Mouse (Mus musculus) WW6 (cell line): ENCODE measurements around the gene Fam206a.

ENCODE experiments used
- DNase-seq: peaks from one replicate; pipeline ENCODE4 v3.0.0-alpha.2; 2013; ENCODE audit warnings: low read depth, low spot score

Gene Fam206a

DNA sequence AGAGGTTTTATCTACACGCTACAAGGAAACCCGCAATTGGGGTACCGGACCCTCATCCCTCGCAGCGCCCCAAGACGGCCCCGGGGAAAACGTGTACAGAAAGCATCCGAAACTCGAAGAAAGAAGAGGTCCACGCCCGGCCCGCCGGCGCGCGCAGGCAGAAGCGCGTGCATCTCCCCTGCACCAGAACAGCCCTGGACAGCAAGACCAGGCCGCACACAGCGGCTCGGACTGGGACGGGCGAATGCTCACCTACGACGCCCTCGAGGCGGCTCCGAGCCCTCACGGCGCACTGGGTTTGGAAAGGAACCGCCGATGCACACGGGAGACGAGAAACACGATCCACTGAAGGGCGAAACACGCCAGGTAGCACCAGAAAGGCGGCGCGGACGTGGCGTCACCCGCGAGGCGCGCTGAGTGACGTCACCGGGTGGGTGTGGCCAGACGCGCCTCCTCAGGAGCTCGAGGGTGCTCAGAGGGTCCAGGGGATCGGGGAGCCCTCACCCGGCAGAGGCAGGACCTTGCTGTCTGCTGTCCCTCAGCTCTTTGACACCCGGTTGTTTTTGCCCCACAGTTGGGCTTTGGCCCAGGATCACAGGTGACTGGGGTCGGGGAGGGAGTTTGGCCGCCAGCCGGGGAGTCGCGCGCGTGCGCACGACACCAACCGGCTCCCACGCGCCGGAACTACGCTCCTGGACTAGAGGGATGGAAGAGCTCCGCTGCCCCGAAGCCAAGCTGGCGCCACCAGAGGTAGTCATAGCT, at the start of gene Fam206a, which contains the start of gene Elp1:
Gene Fam206a (plus strand): TSS at position 439 of the 762 bp plus-strand sequence.
Gene Elp1 (minus strand): TSS at position 425 of the 762 bp plus-strand sequence.
- DNase-seq, result peak; percentile 89

DNA sequence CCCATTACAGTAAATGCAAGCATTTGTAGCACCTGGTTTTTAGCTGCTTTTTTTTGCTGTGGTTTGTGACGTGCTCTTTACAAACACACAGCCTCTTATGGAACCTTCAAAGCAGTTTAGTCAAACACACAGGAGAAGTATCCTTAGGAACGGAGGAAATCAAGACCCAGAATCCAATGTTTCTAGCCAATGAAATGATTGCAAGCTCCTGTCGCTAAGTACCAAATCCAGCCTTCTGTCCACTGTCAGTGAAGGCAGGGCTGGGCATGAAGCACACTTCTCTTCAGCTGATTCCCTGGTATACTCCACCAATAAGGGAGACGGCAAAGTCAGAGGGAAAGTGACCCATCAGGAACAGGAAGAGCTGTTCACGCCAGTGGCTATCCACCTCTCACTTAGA, 46.1 kb upstream of the Fam206a start:
- no peak for DNase-seq

DNA sequence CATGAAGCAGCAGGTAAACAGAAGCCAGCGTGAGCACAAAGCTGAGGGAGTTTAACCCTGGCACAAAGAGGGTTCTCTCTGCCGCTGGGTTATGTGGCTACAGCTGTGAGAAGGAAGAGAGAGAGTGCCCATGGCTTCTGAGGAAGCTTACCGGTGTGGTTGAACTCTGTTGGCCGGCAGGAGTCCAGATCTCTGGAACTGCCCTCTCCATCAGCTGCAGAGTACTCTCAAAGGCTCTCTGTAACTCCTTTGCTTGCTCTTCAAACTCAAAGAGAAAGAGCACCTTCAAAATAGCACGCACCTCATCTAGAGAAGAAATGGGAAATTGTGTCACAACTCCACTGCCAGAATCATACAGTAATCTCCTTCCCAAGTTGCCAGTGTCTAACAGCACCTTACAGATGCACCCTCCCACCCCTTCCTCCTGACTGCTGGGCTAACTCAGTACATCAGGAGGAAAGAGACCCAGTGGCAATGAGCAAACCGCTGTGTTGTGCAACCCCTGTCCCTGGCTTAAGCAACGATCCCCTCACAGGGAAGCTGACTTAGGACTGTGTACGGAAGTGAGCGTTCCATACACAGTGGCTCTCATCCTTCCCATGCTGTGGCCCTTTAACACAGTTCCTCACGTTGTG, 45.1 kb upstream of the Fam206a start:
- DNase-seq, result no peak

DNA sequence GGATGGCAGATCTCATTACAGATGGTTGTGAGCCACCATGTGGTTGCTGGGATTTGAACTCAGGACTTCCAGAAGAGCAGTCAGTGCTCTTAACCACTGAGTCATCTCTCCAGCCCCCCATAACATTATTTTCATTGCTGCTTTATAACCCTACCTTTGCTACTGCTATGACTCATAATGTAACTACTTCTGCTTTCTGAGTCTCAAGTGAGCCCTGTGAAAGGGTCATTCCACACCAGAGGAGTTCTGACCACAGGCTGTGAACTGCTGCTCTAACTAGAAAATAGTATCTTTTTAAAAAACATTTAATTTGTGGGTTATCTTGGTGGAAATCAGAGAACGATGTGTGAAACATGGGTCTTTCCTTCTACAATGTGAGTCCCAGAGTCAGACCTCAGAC, 44.5 kb upstream of the Fam206a start:
- DNase-seq, result no peak

DNA sequence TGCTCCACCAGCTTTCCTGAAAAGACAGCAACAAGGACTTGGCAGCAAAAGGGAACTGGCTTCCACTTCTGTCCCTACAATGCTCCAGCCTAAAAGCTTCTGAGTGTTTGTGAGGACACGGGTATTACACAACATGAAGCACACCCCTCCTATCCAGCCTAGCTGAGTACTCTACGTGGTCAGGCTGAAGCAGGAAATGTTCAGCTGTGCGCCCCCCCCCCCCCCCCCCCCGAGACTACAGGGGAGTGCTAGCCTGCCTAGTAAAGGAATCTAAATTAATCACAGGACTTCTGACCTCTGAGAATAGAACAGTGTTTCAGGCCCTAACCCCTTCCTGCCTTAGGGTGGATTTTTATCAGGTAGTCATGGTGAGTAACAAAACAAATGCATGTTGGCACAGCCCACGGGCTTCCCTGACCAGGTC, 34.3 kb upstream of the Fam206a start:
- DNase-seq, result no peak

DNA sequence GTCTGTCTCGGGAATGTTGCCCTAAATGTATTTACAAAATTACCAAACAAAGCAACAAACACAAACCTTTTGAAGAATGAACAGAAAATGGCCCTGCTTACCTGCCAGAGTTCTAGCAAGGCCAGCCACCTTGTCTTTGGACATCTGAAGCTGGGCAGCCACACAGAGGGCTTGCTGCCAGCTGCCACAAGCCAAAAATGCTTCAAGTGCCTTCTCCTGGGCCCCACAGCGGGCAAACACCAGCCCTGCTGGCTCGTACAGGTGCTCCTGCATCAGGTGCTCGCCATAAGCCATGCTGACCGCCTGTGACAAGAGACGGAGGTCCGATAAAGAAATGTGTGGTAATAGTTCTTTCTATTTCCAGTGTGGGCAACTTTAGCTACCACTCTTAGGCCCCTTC, 33.2 kb upstream of the Fam206a start:
- DNase-seq, result no peak

DNA sequence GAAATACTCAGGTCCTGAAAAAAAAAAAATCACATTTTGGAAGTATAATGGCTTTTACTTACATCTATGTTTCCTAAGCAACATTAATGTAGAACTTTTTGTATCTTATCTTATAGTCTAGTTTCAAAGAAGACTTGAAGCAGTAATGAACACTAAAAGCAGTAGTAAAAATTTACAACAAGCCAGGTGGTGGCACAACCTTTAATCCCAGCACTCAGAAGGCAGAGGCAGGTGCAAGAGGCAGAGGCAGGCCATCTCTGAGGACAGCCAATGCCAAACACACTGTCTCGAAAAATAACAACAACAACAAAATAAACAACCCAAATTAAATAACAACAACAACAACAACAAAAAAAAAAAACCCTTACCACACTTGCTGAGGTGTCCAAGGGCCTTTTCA, 31.1 kb upstream of the Fam206a start:
- DNase-seq, result no peak

DNA sequence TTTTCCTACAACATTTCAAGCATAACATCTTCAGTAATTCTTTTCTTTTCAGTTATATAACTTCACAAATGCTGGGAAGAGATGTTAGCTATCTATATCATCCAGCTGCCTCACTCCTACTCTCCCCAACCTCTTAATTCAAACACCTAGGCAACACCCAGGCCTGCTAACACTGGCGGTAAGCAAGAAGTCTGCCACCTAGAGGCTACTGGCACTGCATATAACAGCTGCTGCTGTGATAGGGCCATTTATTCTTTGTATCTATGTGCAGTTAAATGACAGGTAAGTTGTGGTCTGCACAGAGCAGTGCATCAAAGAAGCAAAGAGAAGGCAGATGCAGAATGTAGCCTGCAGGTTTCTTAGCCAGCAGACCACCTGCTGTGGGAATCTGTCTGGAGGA, 10.8 kb upstream of the Fam206a start:
- DNase-seq, result no peak

DNA sequence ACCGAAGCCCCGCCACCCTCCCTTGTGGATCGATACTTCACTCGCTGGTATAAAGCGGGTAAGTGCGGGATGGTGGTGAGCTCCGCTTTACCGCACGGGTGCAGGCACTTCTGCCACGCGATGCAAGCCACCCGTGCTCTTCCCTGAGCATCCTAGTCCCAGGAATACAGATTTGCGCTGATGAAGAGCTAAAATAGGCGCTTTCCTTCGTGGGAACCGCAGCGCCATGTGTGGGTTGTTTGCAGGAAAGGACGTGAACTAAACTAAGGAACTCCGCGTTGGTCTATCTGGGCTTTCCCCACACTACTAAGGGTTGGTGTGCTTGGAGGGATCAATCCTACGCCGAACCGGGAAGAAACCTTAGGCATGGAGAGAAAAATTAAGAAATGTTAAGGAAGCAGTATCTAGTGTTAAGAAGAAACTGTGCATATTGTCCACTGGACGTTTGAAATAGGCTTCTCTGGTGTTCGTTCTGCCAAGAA, 565 bp downstream of the Fam206a start:
- no peak for DNase-seq

DNA sequence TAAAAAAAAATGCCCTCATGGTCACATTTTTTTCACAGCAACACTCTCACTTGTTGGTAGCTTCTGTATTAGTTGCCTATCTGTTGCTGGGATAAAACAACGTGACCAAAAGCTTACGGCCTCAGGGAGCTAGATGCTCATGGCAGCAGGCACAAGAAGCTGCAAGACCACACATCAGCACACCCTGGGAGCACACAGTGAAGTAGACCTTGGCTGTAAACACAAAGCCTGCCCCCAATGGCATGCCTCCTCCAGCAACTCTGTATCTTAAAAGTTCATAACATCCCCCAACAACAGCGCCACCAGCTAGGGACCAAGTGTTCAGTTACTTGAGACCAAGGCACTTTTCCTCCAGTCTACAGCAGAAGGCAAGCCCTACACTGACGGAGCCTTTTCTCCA, 6.9 kb downstream of the Fam206a start:
- DNase-seq, result no peak

DNA sequence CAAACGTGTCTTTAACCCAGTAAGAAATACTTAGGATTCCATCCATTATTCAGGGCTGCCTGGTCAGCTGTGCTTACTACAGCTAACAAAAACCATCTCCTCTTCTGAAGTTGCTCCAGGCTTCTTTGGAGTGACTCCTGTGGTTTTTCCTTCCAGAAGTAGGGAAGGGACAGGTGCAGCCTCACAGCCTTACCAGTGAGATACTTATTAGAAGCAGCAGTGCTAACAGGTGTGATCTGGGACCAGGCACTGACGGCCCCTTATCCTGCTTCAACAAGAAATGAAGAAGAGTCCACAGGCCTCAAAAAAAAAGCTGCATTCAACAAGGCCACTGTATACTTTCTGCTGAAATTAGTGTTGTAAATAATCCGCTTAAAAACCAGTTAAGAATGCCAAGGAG, 9.5 kb downstream of the Fam206a start:
- no peak for DNase-seq

DNA sequence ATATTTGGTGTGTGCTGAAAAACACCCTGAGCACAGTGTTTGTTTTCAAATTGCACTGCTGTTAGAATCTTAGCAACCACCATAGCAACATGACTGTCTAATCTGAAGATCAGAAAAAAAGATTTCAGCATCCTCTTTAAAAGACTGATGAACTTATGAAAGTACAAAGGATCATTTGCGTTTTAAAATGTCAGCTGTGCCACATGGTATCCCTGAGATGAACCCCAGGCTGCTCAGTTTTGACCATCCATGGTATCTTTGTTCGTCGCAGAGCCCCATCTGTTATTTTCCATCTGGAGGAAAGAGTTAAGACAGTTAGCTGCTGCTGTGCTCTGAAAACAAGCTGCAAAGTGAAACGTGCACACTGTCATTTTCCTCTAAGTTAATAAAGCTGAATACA, 10.0 kb downstream of the Fam206a start:
- DNase-seq, result no peak

DNA sequence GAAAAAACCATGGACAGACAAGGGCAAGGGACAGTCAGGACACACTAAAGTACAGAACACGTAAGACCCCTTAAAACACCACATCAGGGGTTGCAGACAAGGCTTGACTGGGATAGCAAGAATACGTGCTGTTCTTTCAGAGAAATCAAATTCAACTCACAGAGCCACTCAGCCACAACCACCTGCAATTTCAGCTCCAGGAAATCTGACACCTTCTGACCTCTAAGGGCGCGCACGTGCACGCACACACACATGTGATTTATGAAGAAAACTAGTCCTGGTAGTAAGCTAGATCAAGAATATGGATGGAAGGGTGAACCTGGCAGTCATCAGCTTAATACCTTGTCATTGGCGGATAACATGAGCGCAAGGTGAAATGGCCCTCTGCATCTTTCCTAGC, 13.0 kb downstream of the Fam206a start:
- no peak for DNase-seq

DNA sequence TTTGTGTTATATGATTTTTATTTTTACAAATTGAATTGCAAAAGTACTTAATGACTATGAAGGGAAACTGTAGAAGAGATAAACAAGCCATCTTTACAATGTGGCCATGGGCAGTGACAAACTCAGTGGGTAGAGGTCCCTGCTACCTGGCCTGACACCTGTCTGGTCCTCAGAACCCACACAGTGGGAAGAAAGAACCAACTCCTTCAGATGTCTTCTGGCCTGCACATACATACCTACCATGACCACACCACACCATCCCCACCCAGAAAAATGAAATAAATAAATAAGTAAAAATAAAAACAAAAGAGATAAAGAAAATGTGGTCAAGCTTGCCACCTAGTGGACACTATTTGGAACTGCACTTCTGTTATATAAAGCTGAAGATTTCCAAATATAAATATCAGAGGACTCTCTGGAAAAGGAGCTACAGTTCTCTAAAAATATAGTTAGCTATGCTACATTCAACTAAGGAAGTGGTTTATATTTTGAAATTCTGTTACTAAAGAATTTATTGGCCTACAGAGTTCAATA, 17.9 kb downstream of the Fam206a start:
- DNase-seq, result no peak

DNA sequence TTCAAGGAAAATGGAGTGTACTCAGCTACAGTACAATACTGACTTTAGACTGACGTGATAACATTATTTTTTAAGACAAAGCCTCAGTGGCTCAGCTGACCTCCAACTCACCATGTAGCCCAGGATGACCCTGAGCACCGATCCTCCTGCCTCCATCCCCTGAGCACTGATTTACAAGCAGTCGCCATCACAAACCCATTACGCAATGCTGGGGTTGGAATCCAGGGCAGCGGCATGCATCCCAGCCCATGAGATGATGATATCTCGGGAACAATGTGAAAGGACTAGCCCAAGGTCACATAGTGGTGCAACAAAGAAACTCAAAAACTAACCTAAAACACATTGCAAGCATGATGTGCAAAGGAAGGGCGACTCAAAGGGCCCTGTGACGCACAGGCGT, 22.1 kb downstream of the Fam206a start:
- DNase-seq, result no peak

DNA sequence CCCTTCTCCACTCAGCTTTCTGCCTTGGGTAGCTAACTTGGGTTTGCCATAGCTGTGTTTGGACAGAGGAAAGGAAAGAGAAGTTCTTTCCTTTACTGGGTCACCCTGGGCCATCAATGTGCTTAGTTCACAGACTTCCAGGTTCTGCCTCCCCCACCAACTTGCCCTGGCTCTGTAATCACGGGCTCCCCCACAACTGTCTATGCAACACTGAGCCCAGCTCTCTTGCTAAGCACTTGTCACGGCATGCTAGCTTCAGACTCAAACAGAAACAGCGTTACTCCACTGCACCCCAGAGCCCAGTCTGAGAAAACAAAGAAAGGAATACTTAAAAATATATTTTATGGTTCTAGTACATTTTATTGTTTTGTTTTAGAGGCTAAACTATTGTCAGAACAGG, 26.8 kb downstream of the Fam206a start:
- DNase-seq, result no peak

DNA sequence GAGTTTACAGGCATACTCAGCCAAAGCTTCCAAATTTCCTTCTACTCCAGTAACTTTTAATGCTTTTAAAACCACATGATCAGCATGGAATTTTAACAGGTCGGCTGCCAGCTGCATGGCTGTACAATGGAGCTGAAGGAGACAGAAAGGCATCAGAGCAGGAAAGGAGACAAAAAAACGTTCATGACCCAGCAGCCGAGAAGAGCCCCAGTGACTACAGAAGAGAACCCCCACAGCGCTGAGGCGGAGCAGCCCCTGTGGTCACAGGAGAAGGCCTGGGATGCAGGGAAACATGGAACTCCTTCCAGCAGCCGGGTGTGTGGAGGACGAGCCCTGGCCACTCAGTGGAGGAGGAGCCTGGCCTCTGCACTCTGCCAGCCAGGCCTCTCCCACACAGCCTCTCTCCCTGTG, 27.4 kb downstream of the Fam206a start:
- no peak for DNase-seq

DNA sequence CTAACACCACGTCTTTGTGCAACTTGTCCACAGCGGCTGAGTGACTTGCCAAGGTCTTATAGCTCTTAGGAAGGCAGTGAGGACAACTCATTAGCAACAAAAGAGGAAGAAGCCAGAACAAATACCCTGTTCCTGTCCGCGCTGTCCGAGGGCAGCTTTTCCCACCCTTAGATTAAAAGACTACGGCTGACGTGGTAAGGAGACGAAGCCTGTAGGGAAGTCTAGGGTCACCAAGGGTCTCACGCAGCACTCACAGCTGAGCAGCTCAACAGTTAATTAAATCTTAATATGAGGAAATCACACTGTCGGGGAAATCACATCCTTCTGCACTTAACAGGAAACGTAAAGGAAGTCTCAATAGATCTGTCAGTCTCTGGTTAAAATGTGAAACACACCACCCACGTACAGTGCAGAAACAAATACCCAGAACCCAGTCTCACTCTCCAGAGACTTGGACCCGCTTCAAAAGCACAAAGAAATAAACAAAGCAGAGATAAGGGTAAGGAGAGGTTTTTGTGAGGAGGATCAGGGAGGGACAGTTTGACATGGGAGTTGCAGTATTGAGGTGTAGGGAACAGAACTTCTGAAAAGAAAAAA, 29.0 kb downstream of the Fam206a start:
- no peak for DNase-seq

DNA sequence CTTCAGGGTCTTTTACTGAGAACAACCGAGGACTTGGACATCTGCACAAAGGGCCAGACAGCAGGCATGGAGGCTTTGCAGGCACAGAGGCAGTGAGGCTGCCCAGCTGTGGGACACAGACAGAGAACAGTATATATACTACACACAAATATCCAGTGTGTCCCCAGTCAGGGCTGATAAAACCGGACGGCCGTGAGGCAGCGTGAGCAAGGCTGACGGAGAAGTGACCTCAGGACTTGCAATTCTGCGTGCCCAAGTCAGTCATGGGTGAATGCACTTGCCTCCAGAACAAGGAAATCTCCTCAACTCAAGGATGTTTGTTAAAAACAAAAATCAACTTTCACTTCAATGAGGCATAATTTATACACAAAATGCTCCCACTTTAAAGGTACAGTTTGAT, 29.9 kb downstream of the Fam206a start:
- DNase-seq, result no peak

DNA sequence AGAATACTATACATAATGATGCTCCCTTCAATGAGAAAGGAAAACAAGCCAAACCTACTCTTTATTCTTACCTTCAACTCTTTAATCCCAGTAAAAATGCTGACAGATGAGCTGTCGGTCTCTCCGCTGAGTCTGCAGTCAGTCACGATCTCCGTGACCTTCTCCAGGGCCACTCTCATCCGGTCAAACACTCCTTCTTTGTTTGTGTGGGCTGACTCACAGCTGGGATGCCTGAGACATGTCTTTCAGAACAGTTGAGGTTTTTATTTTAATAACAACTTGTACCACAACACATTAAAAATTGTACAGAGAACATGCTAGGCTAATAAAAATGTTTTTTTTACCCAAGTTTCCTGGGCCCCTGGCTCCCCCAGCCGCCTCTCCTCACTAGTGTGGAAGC, 35.5 kb downstream of the Fam206a start:
- no peak for DNase-seq

DNA sequence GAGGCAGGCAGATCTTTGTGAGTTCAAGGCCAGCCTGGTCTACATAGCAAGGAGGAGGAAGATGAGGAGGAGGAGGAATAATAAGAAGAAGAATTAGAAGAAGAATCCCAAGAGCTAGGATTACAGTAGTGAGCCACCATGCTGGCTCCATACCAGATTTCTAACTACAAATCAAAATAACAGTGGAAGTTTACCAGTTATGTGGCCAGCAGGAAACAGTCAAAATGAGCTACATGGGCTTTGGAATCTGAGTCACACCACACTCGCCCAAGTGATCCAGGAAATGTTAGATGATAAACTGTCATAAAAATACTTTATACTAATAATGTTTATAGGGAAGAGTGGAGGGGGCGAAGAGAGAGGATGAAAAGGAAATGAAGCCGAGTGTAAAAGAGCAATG, 38.2 kb downstream of the Fam206a start:
- DNase-seq, result no peak

DNA sequence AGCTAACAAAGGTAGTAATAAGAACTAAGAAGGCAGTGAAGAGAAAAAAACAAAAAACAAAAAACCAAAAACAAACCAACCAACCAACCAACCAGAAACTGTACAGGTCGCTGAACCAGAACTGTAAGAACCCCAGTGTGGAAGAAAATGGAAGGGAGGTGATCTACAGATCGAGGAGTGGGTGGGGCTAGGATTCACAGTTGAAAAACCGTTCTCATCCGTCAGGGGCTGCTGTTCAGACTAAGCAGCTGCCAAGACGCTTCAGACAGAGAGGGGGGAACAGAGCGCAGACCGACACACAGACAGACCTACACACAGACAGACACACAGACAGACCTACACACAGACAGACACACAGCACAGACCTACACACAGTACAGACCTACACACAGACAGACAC, 40.4 kb downstream of the Fam206a start:
- no peak for DNase-seq

DNA sequence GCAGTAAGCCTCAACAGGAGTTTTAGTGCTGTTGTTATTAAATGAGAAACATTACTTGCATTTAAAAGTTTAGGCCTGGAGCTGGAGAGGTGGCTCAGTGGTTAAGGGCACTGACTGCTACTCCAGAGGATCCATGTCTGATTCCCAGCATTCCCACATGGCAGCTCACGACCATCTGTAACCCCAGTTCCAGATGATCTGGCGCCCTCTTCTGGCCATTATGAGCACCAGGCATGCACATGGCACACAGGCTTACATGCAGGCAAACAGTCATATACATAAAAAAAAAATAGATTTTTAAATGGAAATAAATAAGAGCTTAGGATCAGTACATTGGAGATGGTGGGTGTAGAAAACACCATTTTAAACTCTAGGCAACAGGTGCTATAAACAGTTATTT, 41.8 kb downstream of the Fam206a start:
- no peak for DNase-seq
